Mouse (Mus musculus) spleen, adult 2 months (tissue): ENCODE data around the gene Gm49776. TPM values are rescaled to one million over a fixed set of nuclear protein-coding genes. Genes with fewer than 3 reads are reported as not detected.
"Not testable (repeated sequence)": the region's sequence is repeated elsewhere in the genome, so short reads cannot be mapped to it uniquely, and the experiment has no call there.

ENCODE experiments used
- DNase-seq, 2 experiments: peaks; one replicate each; pipeline versions ENCODE4 v3.0.0 to v3.0.0-alpha.2; 2012 to 2021; ENCODE audit warnings: low spot score in 2 of 2, low read depth in 1 of 2
- H3K27ac ChIP-seq: fragments of 200-500 bp; 2 replicates; pipeline ENCODE4 v1.5.1; 2012; ENCODE audit warnings: low read length, inconsistent platforms; ENCODE audit not compliant: insufficient read depth
- H3K27me3 ChIP-seq: fragments of 200-500 bp; 2 replicates; pipeline ENCODE4 v1.6.1; 2012; ENCODE audit warnings: mild to moderate bottlenecking, moderate library complexity, low read length, inconsistent platforms; ENCODE audit not compliant: control insufficient read depth, insufficient read depth
- H3K36me3 ChIP-seq: fragments of 200-500 bp; 2 replicates; pipeline ENCODE4 v1.6.1; 2012; ENCODE audit warnings: mild to moderate bottlenecking, low read length, inconsistent platforms; ENCODE audit not compliant: control insufficient read depth, insufficient read depth
- H3K4me1 ChIP-seq: fragments of 200-500 bp; 2 replicates; pipeline ENCODE4 v1.6.1; 2011; ENCODE audit warnings: inconsistent platforms; ENCODE audit not compliant: control insufficient read depth, insufficient read depth, insufficient read length
- H3K4me3 ChIP-seq: fragments of 200-500 bp; 2 replicates; pipeline ENCODE4 v1.5.1; 2011; ENCODE audit warnings: mild to moderate bottlenecking, inconsistent platforms; ENCODE audit not compliant: insufficient read depth, insufficient read length; ENCODE audit errors: extremely low read depth
- CTCF ChIP-seq: fragments of 200-500 bp; IDR thresholded peaks from 2 replicates; pipeline ENCODE4 v1.5.1; 2011; ENCODE audit warnings: mild to moderate bottlenecking, inconsistent platforms; ENCODE audit not compliant: insufficient read depth, insufficient read length, insufficient replicate concordance; ENCODE audit errors: extremely low read depth
- POLR2A ChIP-seq: fragments of 200-500 bp; IDR thresholded peaks from 2 replicates; pipeline ENCODE4 v1.6.1; 2011; ENCODE audit warnings: low read depth, low read length, inconsistent platforms
- WGBS: fragments of 180-500 bp; shearing (Covaris S2); methylation state at CpG from one replicate; pipeline ENCODE4 v1.1.7; 2018; 5-methylcytosine and 5-hydroxymethylcytosine counted together
- polyA plus RNA-seq: library from polyadenylated mRNA; depleted of rRNA; stranded (reverse); fragments of >200 nt; gene quantifications from 2 replicates; pipeline ENCODE4 v1.2.3, GENCODE M21; 2012; rRNA removed

Gene Gm49776
- polyA plus RNA-seq: not detected in 2 replicates

GRCm38 (mm10) chr16:18258221-18258620 lies at the start of gene Gm49776:
Gm49776 (minus strand) TSS chr16:18258321.
- Histone ChIP-seq H3K27ac (no peak within 1 kb of the TSS), H3K4me3 (no peak within 1 kb of the TSS), H3K27me3 (no peaks in the 10 kb centered on the region), H3K4me1 (no peaks in the 10 kb centered on the region), H3K36me3 (peaks cover 55% of the 10 kb centered on the region)
- no peak for DNase-seq
- WGBS: 92% methylated on average over 2 of the region's 2 CpGs
- TF ChIP-seq POLR2A: no peak
- TF ChIP-seq CTCF: no peak

- H3K27me3 ChIP-seq, H3K4me1 ChIP-seq, DNase-seq, H3K36me3 ChIP-seq: not testable (repeated sequence)
- peak overlapping the region; percentile 65 for H3K27ac ChIP-seq
- 2% methylated on average over 10 of the region's 10 CpGs for WGBS
- H3K4me3 ChIP-seq: peak overlapping the region; percentile 58
These were observed 31.5 kb upstream of the Gm49776 start for GRCm38 (mm10) chr16:18289614-18290013.

- WGBS: under 1% methylated on average over 69 of the region's 71 CpGs
- TF ChIP-seq CTCF (no peak), POLR2A (peak; percentile 9; the same call in 1 of the 2 replicates)
These were observed 31.0 kb upstream of the Gm49776 start, which contains the start of gene Dgcr8 for GRCm38 (mm10) chr16:18289067-18289588. Dgcr8 (minus strand) TSS chr16:18289246.

GRCm38 (mm10) chr16:18288581-18289061 lies 30.5 kb upstream of the Gm49776 start:
- TF ChIP-seq POLR2A (no peak), CTCF (no peak)
- no peak for DNase-seq
- Histone ChIP-seq H3K27me3 (no peaks in the 10 kb centered on the region), H3K4me3 (peak overlapping the region; percentile 77), H3K4me1 (peaks cover 7% of the 10 kb centered on the region), H3K27ac (peak overlapping the region; percentile 93), H3K36me3 (peaks cover 8% of the 10 kb centered on the region)
- WGBS: under 1% methylated on average over 30 of the region's 31 CpGs

More at GRCm38 (mm10) chr16:18289067-18289588, 31.0 kb upstream of the Gm49776 start, which contains the start of gene Dgcr8:
- Histone ChIP-seq H3K27me3 (no peaks in the 10 kb centered on the region), H3K36me3 (peaks cover 3% of the 10 kb centered on the region), H3K27ac (peak within 1 kb of the TSS; percentile 93), H3K4me1 (peaks cover 7% of the 10 kb centered on the region), H3K4me3 (peak within 1 kb of the TSS; percentile 77)
- DNase-seq: peak; percentile 89 to 98

- WGBS: 6% methylated on average over 4 of the region's 4 CpGs
- H3K4me3 ChIP-seq: peak overlapping the region; percentile 77
- no peak for DNase-seq
- TF ChIP-seq POLR2A (no peak), CTCF (no peak)
- H3K27me3 ChIP-seq: no peaks in the 10 kb centered on the region
- H3K27ac ChIP-seq: no peak overlapping the region
- H3K36me3 ChIP-seq: peaks cover 13% of the 10 kb centered on the region
- peaks cover 7% of the 10 kb centered on the region for H3K4me1 ChIP-seq
These were observed 30.0 kb upstream of the Gm49776 start for GRCm38 (mm10) chr16:18288166-18288565.

GRCm38 (mm10) chr16:18275166-18275565 lies 17.0 kb upstream of the Gm49776 start:
- no peaks in the 10 kb centered on the region for H3K27me3 ChIP-seq
- H3K4me3 ChIP-seq: no peak overlapping the region
- 97% methylated on average over 2 of the region's 2 CpGs for WGBS
- no peaks in the 10 kb centered on the region for H3K4me1 ChIP-seq
- H3K27ac ChIP-seq: no peak overlapping the region
- H3K36me3 ChIP-seq: peaks cover 49% of the 10 kb centered on the region
- no peak for TF ChIP-seq POLR2A
- TF ChIP-seq CTCF: no peak
- no peak for DNase-seq

- 89% methylated on average over 5 of the region's 5 CpGs for WGBS
- Histone ChIP-seq H3K4me3 (no peak overlapping the region), H3K4me1 (no peaks in the 10 kb centered on the region), H3K27me3 (no peaks in the 10 kb centered on the region), H3K36me3 (peaks cover 31% of the 10 kb centered on the region), H3K27ac (no peak overlapping the region)
- TF ChIP-seq POLR2A: no peak
- 0 out of 2 replicates have a peak, but pooled peaks have one; percentile 6 for TF ChIP-seq CTCF
- no peak for DNase-seq
These were observed 10.1 kb upstream of the Gm49776 start for GRCm38 (mm10) chr16:18268182-18268581.
